Mouse (Mus musculus) thymus, adult 2 months (tissue): ENCODE results near the gene Cpne5. TPM values are rescaled to one million over a fixed set of nuclear protein-coding genes. Genes with fewer than 3 reads are reported as not detected.

ENCODE experiments used
- DNase-seq: peaks from one replicate; pipeline ENCODE4 v3.0.0; 2021
- H3K27ac ChIP-seq: fragments of 200-500 bp; 2 replicates; pipeline ENCODE4 v1.5.1; 2012; ENCODE audit warnings: low read length, control low read depth; ENCODE audit not compliant: control insufficient read depth, insufficient read depth
- H3K27me3 ChIP-seq: fragments of 200-500 bp; 2 replicates; pipeline ENCODE4 v1.6.1; 2012; ENCODE audit warnings: mild to moderate bottlenecking, low read length, moderate library complexity, mixed read lengths; ENCODE audit not compliant: control insufficient read depth, insufficient read depth
- H3K36me3 ChIP-seq: fragments of 200-500 bp; 2 replicates; pipeline ENCODE4 v1.6.1; 2012; ENCODE audit warnings: mild to moderate bottlenecking, low read length, moderate library complexity; ENCODE audit not compliant: control insufficient read depth, insufficient read depth
- H3K4me1 ChIP-seq: fragments of 200-500 bp; replicated peaks from 2 replicates; pipeline ENCODE4 v1.6.1; 2012; ENCODE audit warnings: low read length; ENCODE audit not compliant: control insufficient read depth, insufficient read depth
- H3K4me3 ChIP-seq: fragments of 200-500 bp; 2 replicates; pipeline ENCODE4 v1.5.1; 2012; ENCODE audit warnings: mild to moderate bottlenecking, low read length, control low read depth, moderate library complexity; ENCODE audit not compliant: control insufficient read depth, insufficient read depth
- CTCF ChIP-seq: fragments of 200-500 bp; IDR thresholded peaks from 2 replicates; pipeline ENCODE4 v1.5.1; 2012; ENCODE audit warnings: mild to moderate bottlenecking, control low read depth, low read length, moderate library complexity, borderline replicate concordance; ENCODE audit not compliant: control insufficient read depth, poor library complexity, insufficient read depth; ENCODE audit errors: extremely low read depth
- POLR2A ChIP-seq: fragments of 200-500 bp; IDR thresholded peaks from 2 replicates; pipeline ENCODE4 v1.6.1; 2012; ENCODE audit warnings: mild to moderate bottlenecking, low read length, control low read depth, moderate library complexity; ENCODE audit not compliant: control insufficient read depth, poor library complexity, insufficient read depth; ENCODE audit errors: extremely low read depth
- WGBS: fragments of 180-500 bp; shearing (Covaris S2); methylation state at CpG from one replicate; pipeline ENCODE4 v1.1.7; 2018; 5-methylcytosine and 5-hydroxymethylcytosine counted together
- polyA plus RNA-seq: library from polyadenylated mRNA; depleted of rRNA; stranded (reverse); fragments of >200 nt; gene quantifications from 2 replicates; pipeline ENCODE4 v1.2.3, GENCODE M21; 2012; rRNA removed

Cpne5 gene
- polyA plus RNA-seq: 4.6 and 5.0 TPM in 2 replicates

- no peak for DNase-seq
- 1% methylated on average over 66 of the region's 73 CpGs for WGBS
- H3K27ac ChIP-seq: no peak within 1 kb of the TSS
- H3K36me3 ChIP-seq: no peaks in the 10 kb centered on the region
- peaks cover 8% of the 10 kb centered on the region for H3K4me1 ChIP-seq
- H3K27me3 ChIP-seq: peaks cover 24% of the 10 kb centered on the region
- no peak for TF ChIP-seq POLR2A
- no peak for TF ChIP-seq CTCF
- H3K4me3 ChIP-seq: peak within 1 kb of the TSS; percentile 22
Observed at GRCm38 (mm10) chr17:29237772-29238420, at the start of gene Cpne5. Gene Cpne5, minus strand, starts transcription at chr17:29238167.

GRCm38 (mm10) chr17:29282216-29282952 is 44.4 kb upstream of the Cpne5 start:
- Histone ChIP-seq H3K27ac (no peak overlapping the region), H3K4me3 (no peak overlapping the region), H3K4me1 (peaks cover 7% of the 10 kb centered on the region), H3K36me3 (peaks cover 9% of the 10 kb centered on the region), H3K27me3 (no peaks in the 10 kb centered on the region; the same call in 1 of the 2 replicates)
- no peak for TF ChIP-seq CTCF
- no peak for TF ChIP-seq POLR2A
- no peak for DNase-seq
- WGBS: 97% methylated on average over 21 of the region's 21 CpGs

- DNase-seq: no peak
- Histone ChIP-seq H3K27me3 (no peaks in the 10 kb centered on the region; the same call in 1 of the 2 replicates), H3K36me3 (peaks cover 9% of the 10 kb centered on the region), H3K4me3 (no peak overlapping the region), H3K4me1 (peaks cover 7% of the 10 kb centered on the region), H3K27ac (no peak overlapping the region)
- WGBS: 97% methylated on average over 5 of the region's 5 CpGs
- TF ChIP-seq CTCF (no peak), POLR2A (no peak)
Observed at GRCm38 (mm10) chr17:29281541-29281940, 43.6 kb upstream of the Cpne5 start.

- H3K27me3 ChIP-seq: no peaks in the 10 kb centered on the region; the same call in 1 of the 2 replicates
- TF ChIP-seq CTCF (no peak), POLR2A (no peak)
- H3K27ac ChIP-seq: no peak overlapping the region
- H3K4me3 ChIP-seq: no peak overlapping the region
- DNase-seq: peak; percentile 86
- peaks cover 7% of the 10 kb centered on the region for H3K4me1 ChIP-seq
- H3K36me3 ChIP-seq: peaks cover 9% of the 10 kb centered on the region
- WGBS: 19% methylated on average over 5 of the region's 5 CpGs
Observed at GRCm38 (mm10) chr17:29280422-29280821, 42.5 kb upstream of the Cpne5 start.

- H3K36me3 ChIP-seq: no peaks in the 10 kb centered on the region
- peaks cover 5% of the 10 kb centered on the region for H3K4me1 ChIP-seq
- no peak for TF ChIP-seq POLR2A
- no peak for TF ChIP-seq CTCF
- H3K27me3 ChIP-seq: no peaks in the 10 kb centered on the region
- H3K27ac ChIP-seq: no peak overlapping the region
- H3K4me3 ChIP-seq: no peak overlapping the region
- WGBS: 93% methylated on average over 11 of the region's 11 CpGs
- DNase-seq: no peak
Observed at GRCm38 (mm10) chr17:29273889-29274288, 35.9 kb upstream of the Cpne5 start.

GRCm38 (mm10) chr17:29273156-29273555 is 35.2 kb upstream of the Cpne5 start:
- no peak for TF ChIP-seq POLR2A
- TF ChIP-seq CTCF: no peak
- no peak for DNase-seq
- Histone ChIP-seq H3K27me3 (no peaks in the 10 kb centered on the region), H3K36me3 (no peaks in the 10 kb centered on the region), H3K4me1 (peaks cover 5% of the 10 kb centered on the region), H3K27ac (no peak overlapping the region), H3K4me3 (no peak overlapping the region)
- WGBS: 92% methylated on average over 7 of the region's 7 CpGs
